Mouse (Mus musculus) activated CD4-positive, CD25-positive, alpha-beta regulatory T cell, adult 9 weeks (primary cell): ENCODE data around the gene Olfr141. TPM values are rescaled to one million over a fixed set of nuclear protein-coding genes. Genes with fewer than 3 reads are reported as not detected.

Experiments used
- polyA plus RNA-seq: library from polyadenylated mRNA; unstranded; fragments of 100-300 nt; shearing (Covaris generic); gene quantifications from one replicate; pipeline ENCODE4 v1.2.1, GENCODE M21; 2017

The Olfr141 gene
- not detected for polyA plus RNA-seq

GRCm38 (mm10) chr2:86809918-86810317 lies at the start of gene Olfr141:
Olfr141 (minus strand) TSS chr2:86810018.

DNA sequence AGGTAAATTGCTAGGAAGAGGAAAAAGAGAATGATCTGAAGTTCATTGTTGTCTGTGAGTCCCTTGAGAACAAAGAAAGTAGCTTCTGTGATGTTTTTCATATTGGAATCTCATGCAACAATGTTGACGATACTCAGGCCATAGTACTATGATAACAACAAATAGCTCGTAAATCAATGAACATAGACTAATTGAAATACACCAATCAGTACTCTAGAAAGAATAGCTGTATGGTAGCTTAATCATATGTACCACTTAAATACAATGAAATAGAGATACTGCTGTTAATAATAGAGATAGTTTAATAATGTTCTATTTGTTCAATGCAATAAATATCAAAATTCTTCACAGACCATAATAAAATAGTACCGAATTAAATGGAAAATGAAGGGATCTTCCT lies 41.8 kb upstream of the Olfr141 start, which contains the start of gene Olfr1095:
Gene Olfr1095, minus strand, starts transcription at position 101 of the 400 bp plus-strand sequence.

GRCm38 (mm10) chr2:86824363-86824762 lies 14.5 kb upstream of the Olfr141 start, which contains the start of gene Olfr1094:
Olfr1094 (plus strand) TSS chr2:86824663.

GRCm38 (mm10) chr2:86782179-86782578 lies 27.6 kb downstream of the Olfr141 start, which contains the start of gene Olfr1093:
Olfr1093 (plus strand) TSS chr2:86782479.

DNA sequence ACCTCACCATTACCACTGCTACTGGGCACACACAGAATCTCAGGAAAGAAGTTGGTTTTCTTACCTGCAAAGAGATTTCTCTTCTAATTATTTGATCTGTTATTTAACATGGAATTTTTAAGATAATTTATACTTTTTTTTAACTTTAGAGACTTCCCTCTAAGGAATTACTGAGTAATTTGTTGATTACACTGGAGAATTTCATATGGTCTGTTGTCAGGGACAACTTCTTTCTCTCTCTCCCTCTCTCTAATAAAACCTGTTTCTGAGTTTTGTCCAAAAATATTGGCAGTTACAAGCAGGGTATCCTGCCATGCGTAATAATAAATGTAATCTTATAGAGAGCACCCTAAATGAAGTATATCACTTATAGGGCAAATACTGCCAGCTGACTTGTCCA lies 50.9 kb downstream of the Olfr141 start, which contains the start of gene Olfr1090:
Gene Olfr1090, minus strand, starts transcription at position 101 of the 400 bp plus-strand sequence.

Other genes with a start within 250 kb of the Olfr141 start
- not detected for gene Olfr1082, start 211.1 kb downstream of the Olfr141 start, polyA plus RNA-seq
- not detected for gene Olfr1084, start 170.3 kb downstream of the Olfr141 start, polyA plus RNA-seq
- gene Olfr1085, start 148.0 kb downstream of the Olfr141 start, polyA plus RNA-seq, result not detected
- gene Olfr1086, start 129.9 kb downstream of the Olfr141 start, polyA plus RNA-seq, result not detected
- not detected for gene Olfr1087, start 111.6 kb downstream of the Olfr141 start, polyA plus RNA-seq
- gene Olfr1089, start 76.3 kb downstream of the Olfr141 start, polyA plus RNA-seq, result not detected
- not detected for gene Olfr1090, start 51.0 kb downstream of the Olfr141 start, polyA plus RNA-seq
- gene Olfr1093, start 27.5 kb downstream of the Olfr141 start, polyA plus RNA-seq, result not detected
- not detected for gene Olfr1094, start 14.6 kb upstream of the Olfr141 start, polyA plus RNA-seq
- not detected for gene Olfr1095, start 41.7 kb upstream of the Olfr141 start, polyA plus RNA-seq
- not detected for gene Gm13723, start 64.8 kb upstream of the Olfr141 start, polyA plus RNA-seq
- not detected for gene Olfr1097, start 82.2 kb upstream of the Olfr141 start, polyA plus RNA-seq
- not detected for gene Olfr1098, start 114.5 kb upstream of the Olfr141 start, polyA plus RNA-seq
- not detected for gene Olfr1099, start 150.7 kb upstream of the Olfr141 start, polyA plus RNA-seq
- gene Olfr1100, start 169.9 kb upstream of the Olfr141 start, polyA plus RNA-seq, result not detected
- gene Olfr1101, start 181.2 kb upstream of the Olfr141 start, polyA plus RNA-seq, result not detected
- not detected for gene Olfr1102, start 188.4 kb upstream of the Olfr141 start, polyA plus RNA-seq
- not detected for gene Olfr1104, start 217.1 kb upstream of the Olfr141 start, polyA plus RNA-seq
- gene Olfr1105, start 226.5 kb upstream of the Olfr141 start, polyA plus RNA-seq, result not detected
- not detected for gene Olfr1106, start 242.3 kb upstream of the Olfr141 start, polyA plus RNA-seq